Mouse (Mus musculus) embryonic facial prominence, embryonic 15.5 days (tissue): ENCODE measurements around the gene Ryr2. TPM values are rescaled to one million over a fixed set of nuclear protein-coding genes. Genes with fewer than 3 reads are reported as not detected.
A peak's percentile ranks its signal among the peaks of the same experiment; 100 is the strongest.

Experiments used
- ATAC-seq: fragments of 200-750 bp; cut with Nextera tagmentation; 2 replicates; pipeline ENCODE4 v1.8.0; 2017; ENCODE audit warnings: low read depth, moderate TSS enrichment; ENCODE audit not compliant: insufficient number of reproducible peaks, low FRiP score, low TSS enrichment
- H3K27ac ChIP-seq: fragments of 300-500 bp; sonication (generic); replicated peaks from 2 replicates; pipeline ENCODE4 v1.5.1; 2015; ENCODE audit warnings: mild to moderate bottlenecking, inconsistent platforms
- H3K27me3 ChIP-seq: fragments of 300-500 bp; sonication (generic); 2 replicates; pipeline ENCODE4 v1.6.1; 2015; ENCODE audit warnings: inconsistent platforms
- H3K36me3 ChIP-seq: fragments of 300-500 bp; sonication (generic); 2 replicates; pipeline ENCODE4 v1.6.1; 2015; ENCODE audit warnings: mild to moderate bottlenecking, inconsistent platforms
- H3K4me1 ChIP-seq: fragments of 300-500 bp; sonication (generic); 2 replicates; pipeline ENCODE4 v1.6.1; 2015; ENCODE audit warnings: inconsistent platforms
- H3K4me2 ChIP-seq: fragments of 300-500 bp; sonication (generic); replicated peaks from 2 replicates; pipeline ENCODE4 v1.6.1; 2015; ENCODE audit warnings: mild to moderate bottlenecking, inconsistent platforms
- H3K4me3 ChIP-seq: fragments of 300-500 bp; sonication (generic); replicated peaks from 2 replicates; pipeline ENCODE4 v1.5.1; 2015; ENCODE audit warnings: mild to moderate bottlenecking, inconsistent platforms
- H3K9ac ChIP-seq: fragments of 300-500 bp; sonication (generic); 2 replicates; pipeline ENCODE4 v1.6.1; 2015; ENCODE audit warnings: inconsistent platforms
- H3K9me3 ChIP-seq: fragments of 300-500 bp; sonication (generic); replicated peaks from 2 replicates; pipeline ENCODE4 v1.6.1; 2016; ENCODE audit warnings: inconsistent platforms
- WGBS: fragments of 180-500 bp; shearing (Covaris S2); methylation state at CpG from one replicate; pipeline ENCODE4 v1.1.7; 2015; 5-methylcytosine and 5-hydroxymethylcytosine counted together
- polyA plus RNA-seq: library from polyadenylated mRNA; unstranded; fragments of >200 nt; fragmentation: Nextera tagmentation; extraction: Ambion mirVana; gene quantifications from 2 replicates; pipeline ENCODE4 v1.2.1, GENCODE M21; 2015

Ryr2 gene
- polyA plus RNA-seq, 1 experiment from 2014 or later = 0.56 TPM

GRCm38 (mm10) chr13:12093146-12093545, 13.6 kb downstream of the Ryr2 start:
- no peaks in the 10 kb centered on the region for H3K36me3 ChIP-seq
- H3K27me3 ChIP-seq = no peaks in the 10 kb centered on the region
- no peak for ATAC-seq
- no peak overlapping the region for H3K9ac ChIP-seq
- 84% methylated on average over 5 of the region's 5 CpGs for WGBS
- no peaks in the 10 kb centered on the region for H3K4me1 ChIP-seq
- no peak overlapping the region for H3K4me2 ChIP-seq
- H3K9me3 ChIP-seq = no peaks in the 10 kb centered on the region
- no peak overlapping the region for H3K27ac ChIP-seq
- H3K4me3 ChIP-seq = no peak overlapping the region

DNA sequence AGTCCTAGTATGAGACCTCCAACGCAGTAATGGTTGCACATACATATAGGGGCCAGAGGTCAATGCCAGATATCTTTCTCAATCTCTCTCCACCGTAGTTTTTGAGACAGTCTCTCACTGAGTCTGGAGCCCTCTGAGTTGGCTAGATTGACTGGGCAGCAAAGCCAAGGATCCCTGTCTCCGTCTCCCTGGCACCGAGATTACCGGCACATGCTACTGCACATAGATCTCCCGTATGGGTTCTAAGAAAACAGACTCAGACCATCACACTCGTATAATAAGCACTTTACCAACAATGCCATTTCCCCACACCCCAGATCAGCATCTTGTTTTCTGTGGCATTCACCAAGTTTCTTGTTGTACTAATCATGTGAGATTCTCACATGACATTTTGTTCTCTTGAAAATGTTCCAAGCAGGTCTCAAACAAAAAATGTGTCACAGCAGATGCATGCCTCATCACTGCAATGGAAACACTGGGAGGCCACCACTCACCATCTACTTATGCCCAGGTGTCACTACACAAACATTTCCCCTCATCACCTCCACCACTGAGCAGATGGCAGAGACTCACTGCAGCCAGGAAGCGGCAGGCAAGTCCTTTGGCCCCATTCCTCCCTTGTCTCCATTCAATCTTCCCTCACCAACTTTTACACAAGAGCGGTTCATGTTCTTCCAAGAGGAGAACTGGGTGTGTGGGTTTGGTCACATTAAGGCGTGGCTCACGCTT, 14.2 kb downstream of the Ryr2 start:
- H3K4me3 ChIP-seq = no peak overlapping the region
- no peak overlapping the region for H3K4me2 ChIP-seq
- 90% methylated on average over 11 of the region's 11 CpGs for WGBS

DNA sequence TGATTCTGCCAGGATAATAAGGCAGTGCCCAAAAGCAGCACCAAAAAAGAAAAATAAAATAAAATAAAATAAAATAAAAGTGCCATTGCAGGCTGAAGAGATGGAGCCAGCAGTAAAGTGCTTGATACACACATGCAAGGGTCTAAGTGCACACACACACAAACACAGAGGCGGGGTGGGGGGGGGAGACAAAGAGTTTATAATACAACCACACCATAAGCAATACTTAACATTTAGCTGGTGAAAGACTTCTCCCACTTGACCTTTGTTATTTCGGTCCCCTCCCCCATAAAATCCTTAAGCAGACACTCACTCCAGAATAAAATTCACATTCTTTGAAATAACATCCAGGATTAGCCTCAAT, 22.7 kb downstream of the Ryr2 start:
- Histone ChIP-seq H3K27me3 (no peaks in the 10 kb centered on the region), H3K4me1 (no peaks in the 10 kb centered on the region), H3K9ac (no peak overlapping the region), H3K27ac (no peak overlapping the region), H3K9me3 (no peaks in the 10 kb centered on the region), H3K36me3 (no peaks in the 10 kb centered on the region), H3K4me2 (no peak overlapping the region), H3K4me3 (no peak overlapping the region)
- 76% methylated on average over 2 of the region's 2 CpGs for WGBS
- ATAC-seq = no peak

More for the DNA sequence above, 14.2 kb downstream of the Ryr2 start:
- no peaks in the 10 kb centered on the region for H3K9me3 ChIP-seq
- H3K36me3 ChIP-seq = no peaks in the 10 kb centered on the region
- H3K9ac ChIP-seq = no peak overlapping the region
- no peaks in the 10 kb centered on the region for H3K27me3 ChIP-seq
- no peaks in the 10 kb centered on the region for H3K4me1 ChIP-seq
- no peak for ATAC-seq
- no peak overlapping the region for H3K27ac ChIP-seq

- no peak for ATAC-seq
- H3K4me1 ChIP-seq = no peaks in the 10 kb centered on the region
- no peaks in the 10 kb centered on the region for H3K9me3 ChIP-seq
- H3K4me2 ChIP-seq = no peak overlapping the region
- no peaks in the 10 kb centered on the region for H3K36me3 ChIP-seq
- H3K4me3 ChIP-seq = no peak overlapping the region
- WGBS = 37% methylated on average over 10 of the region's 10 CpGs
- no peak overlapping the region for H3K27ac ChIP-seq
- no peaks in the 10 kb centered on the region for H3K27me3 ChIP-seq
- H3K9ac ChIP-seq = no peak overlapping the region
Measured at GRCm38 (mm10) chr13:12083443-12084111, 23.2 kb downstream of the Ryr2 start.

DNA sequence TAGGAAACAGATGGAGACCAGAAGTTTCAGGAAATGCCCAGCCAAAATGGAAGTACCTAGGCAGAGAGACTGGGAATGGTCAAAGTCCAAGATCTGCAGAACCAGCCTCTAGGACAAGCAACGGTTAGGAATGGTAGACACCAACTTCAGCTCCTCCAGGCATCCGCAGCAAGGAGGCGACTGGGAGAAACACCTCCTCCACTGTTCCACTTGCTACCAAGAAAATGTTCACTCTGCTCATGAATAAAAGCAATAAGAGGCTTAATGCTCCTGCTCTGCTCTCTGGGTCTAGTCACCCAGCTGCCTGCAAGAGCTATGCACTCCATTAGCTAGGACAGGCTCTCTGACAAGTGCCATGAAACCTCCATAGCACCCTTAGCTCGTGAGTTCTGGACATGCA, 26.2 kb downstream of the Ryr2 start:
- ATAC-seq = no peak
- Histone ChIP-seq H3K4me1 (no peaks in the 10 kb centered on the region), H3K9me3 (no peaks in the 10 kb centered on the region), H3K27me3 (no peaks in the 10 kb centered on the region), H3K4me2 (no peak overlapping the region), H3K36me3 (no peaks in the 10 kb centered on the region), H3K9ac (no peak overlapping the region), H3K4me3 (no peak overlapping the region), H3K27ac (no peak overlapping the region)
- WGBS = 78% methylated on average over 4 of the region's 4 CpGs

DNA sequence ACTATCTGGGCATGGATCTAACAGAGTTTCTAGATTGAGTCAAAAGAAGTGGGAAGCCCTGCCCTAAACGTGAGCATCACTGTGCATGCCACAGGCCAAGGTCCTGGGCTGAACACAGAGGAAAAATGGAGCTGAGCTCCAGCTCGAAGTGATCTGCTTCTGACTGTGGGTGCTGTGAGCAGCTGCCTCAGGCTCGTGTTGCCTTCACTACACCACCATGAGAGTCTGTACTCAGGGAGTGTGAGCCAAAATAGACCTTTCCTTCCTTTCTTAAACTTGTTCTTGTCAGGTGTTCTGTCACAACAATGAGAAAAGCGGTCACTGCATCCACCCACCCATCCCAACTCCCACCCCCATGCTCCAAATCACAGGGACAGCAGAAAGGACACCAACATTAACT, 27.2 kb downstream of the Ryr2 start:
- Histone ChIP-seq H3K4me1 (no peaks in the 10 kb centered on the region), H3K9ac (no peak overlapping the region), H3K4me2 (no peak overlapping the region), H3K27ac (no peak overlapping the region), H3K36me3 (no peaks in the 10 kb centered on the region), H3K27me3 (no peaks in the 10 kb centered on the region), H3K9me3 (no peaks in the 10 kb centered on the region), H3K4me3 (no peak overlapping the region)
- ATAC-seq = no peak
- 77% methylated on average over 4 of the region's 4 CpGs for WGBS

DNA sequence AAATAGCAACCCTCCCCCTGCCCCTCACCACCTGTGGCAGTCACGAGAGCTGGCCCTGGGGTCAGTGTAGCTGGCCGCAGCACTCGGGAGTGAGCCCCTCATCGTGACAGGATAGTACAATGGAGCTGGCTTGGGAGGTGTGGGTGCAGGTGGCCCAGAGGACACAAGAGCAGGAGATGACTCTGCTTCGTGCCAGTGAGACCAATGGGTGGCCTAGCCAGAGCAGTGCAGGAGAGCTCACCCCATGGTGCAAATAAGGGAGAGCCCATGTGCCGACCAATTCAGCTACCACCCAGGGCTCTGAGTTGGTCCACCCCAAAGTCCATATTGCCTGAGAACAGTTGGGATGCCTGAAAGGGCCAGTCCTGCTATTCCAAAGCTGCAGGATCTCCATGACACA, 31.8 kb downstream of the Ryr2 start:
- Histone ChIP-seq H3K4me2 (no peak overlapping the region), H3K4me1 (no peaks in the 10 kb centered on the region), H3K4me3 (no peak overlapping the region), H3K9me3 (no peaks in the 10 kb centered on the region), H3K9ac (no peak overlapping the region), H3K36me3 (no peaks in the 10 kb centered on the region), H3K27me3 (no peaks in the 10 kb centered on the region), H3K27ac (no peak overlapping the region)
- peak; percentile 51; the same call in 1 of the 2 replicates for ATAC-seq
- 86% methylated on average over 6 of the region's 6 CpGs for WGBS

DNA sequence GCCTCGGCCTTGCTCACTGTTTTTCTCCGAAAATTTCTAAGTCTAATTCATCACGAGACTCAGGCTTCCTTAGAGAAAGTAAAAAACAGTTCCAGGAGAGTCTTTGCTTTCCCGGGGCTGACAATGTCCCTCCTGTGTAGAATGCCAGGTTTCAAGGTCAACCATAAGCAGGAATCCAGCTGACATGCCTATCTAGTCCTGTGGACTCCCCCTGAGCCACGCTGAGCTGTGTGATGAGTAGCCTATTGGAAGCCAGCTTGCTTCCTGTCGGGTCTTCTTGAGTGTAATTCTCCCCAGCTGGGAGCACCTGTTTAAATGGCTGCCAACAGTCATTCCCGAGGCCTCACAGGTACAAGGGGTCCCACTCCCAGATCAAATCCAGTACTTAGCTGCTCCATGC, 34.2 kb downstream of the Ryr2 start:
- no peaks in the 10 kb centered on the region for H3K9me3 ChIP-seq
- H3K27me3 ChIP-seq = no peaks in the 10 kb centered on the region
- no peak overlapping the region for H3K4me3 ChIP-seq
- ATAC-seq = no peak
- no peak overlapping the region for H3K4me2 ChIP-seq
- H3K9ac ChIP-seq = no peak overlapping the region
- WGBS = 31% methylated on average over 7 of the region's 7 CpGs
- H3K27ac ChIP-seq = no peak overlapping the region
- no peaks in the 10 kb centered on the region for H3K36me3 ChIP-seq
- H3K4me1 ChIP-seq = no peaks in the 10 kb centered on the region

GRCm38 (mm10) chr13:12072112-12072511, 34.6 kb downstream of the Ryr2 start:
- H3K4me3 ChIP-seq = no peak overlapping the region
- 25% methylated on average over 3 of the region's 3 CpGs for WGBS
- H3K4me1 ChIP-seq = no peaks in the 10 kb centered on the region

DNA sequence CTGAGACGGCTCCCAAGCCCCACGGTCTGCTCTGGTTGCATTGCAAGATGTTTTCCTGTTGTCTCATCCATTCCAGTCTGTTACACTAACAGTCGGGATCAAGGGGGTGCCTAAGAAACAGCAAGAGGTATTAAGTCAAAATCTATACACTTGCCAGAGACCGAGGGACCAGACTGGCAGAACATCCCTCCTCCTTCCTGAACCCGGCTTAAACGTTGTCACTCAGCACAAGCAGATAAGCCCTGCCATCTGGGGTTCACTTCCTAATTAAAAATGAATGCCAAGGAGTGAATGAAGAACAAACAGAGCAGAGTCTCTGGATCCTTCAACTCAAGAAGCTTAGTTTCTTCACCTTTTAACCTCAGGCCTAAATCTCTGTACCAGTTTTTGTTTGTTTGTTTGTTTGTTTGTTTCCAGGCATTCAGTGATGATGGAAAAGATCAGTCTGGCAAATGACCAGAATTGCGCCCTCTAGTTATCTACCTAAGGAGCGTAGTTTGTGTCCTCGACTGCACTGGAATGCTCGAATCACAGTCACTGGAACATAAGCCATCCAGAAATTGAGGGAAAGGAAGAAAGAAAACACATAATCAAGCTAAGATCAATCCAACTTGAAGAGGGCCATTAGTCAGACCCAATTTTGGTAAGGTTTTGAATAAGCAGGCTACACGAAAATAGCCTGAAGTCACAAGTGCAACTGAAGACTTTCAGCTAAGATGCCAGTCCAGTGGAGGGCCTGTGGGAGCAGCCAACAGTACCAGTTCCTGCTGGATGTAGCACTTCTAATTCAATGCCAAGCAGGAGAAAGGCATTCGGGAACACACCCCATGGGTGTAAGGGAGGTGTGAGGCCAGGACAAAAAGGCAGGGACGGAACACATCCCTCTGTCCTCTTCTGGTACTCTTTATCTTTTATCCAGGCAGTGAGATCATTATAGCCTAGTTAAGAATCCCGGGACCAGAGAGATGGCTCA, 36.3 kb downstream of the Ryr2 start:
- no peak overlapping the region for H3K4me2 ChIP-seq
- no peak overlapping the region for H3K9ac ChIP-seq
- H3K4me1 ChIP-seq = no peaks in the 10 kb centered on the region
- no peak for ATAC-seq
- no peaks in the 10 kb centered on the region for H3K9me3 ChIP-seq
- H3K4me3 ChIP-seq = no peak overlapping the region
- 72% methylated on average over 14 of the region's 14 CpGs for WGBS
- no peaks in the 10 kb centered on the region for H3K36me3 ChIP-seq
- no peak overlapping the region for H3K27ac ChIP-seq
- H3K27me3 ChIP-seq = no peaks in the 10 kb centered on the region

More at GRCm38 (mm10) chr13:12072112-12072511, 34.6 kb downstream of the Ryr2 start:
- H3K27me3 ChIP-seq = no peaks in the 10 kb centered on the region
- no peak for ATAC-seq
- H3K9ac ChIP-seq = no peak overlapping the region
- H3K4me2 ChIP-seq = no peak overlapping the region
- H3K27ac ChIP-seq = no peak overlapping the region
- no peaks in the 10 kb centered on the region for H3K36me3 ChIP-seq
- no peaks in the 10 kb centered on the region for H3K9me3 ChIP-seq

- 68% methylated on average over 4 of the region's 4 CpGs for WGBS
- H3K9ac ChIP-seq = no peak overlapping the region
- no peaks in the 10 kb centered on the region for H3K27me3 ChIP-seq
- H3K4me3 ChIP-seq = no peak overlapping the region
- no peak overlapping the region for H3K4me2 ChIP-seq
- H3K9me3 ChIP-seq = no peaks in the 10 kb centered on the region
- no peak for ATAC-seq
- no peaks in the 10 kb centered on the region for H3K4me1 ChIP-seq
- no peaks in the 10 kb centered on the region for H3K36me3 ChIP-seq
- no peak overlapping the region for H3K27ac ChIP-seq
Measured at GRCm38 (mm10) chr13:12064576-12064975, 42.2 kb downstream of the Ryr2 start.
